Mouse (Mus musculus) Patski (cell line): ENCODE data around the gene Prg4. TPM values are rescaled to one million over a fixed set of nuclear protein-coding genes. Genes with fewer than 3 reads are reported as not detected.

Experiments
- ATAC-seq: fragments of 100-300 bp; one replicate; pipeline ENCODE4 v1.8.0; 2021
- CTCF ChIA-PET: fragments of 350-600 bp; sonication (Branson Sonifier 250); formaldehyde crosslinking; loops from one replicate; lab custom pipeline; 2022; ENCODE audit warnings: inconsistent platforms; lab: Charles Lee
- POLR2A ChIA-PET: fragments of 350-600 bp; sonication (Branson Sonifier 250); formaldehyde crosslinking; loops from one replicate; lab custom pipeline; 2022; ENCODE audit warnings: antibody characterized with exemption, inconsistent platforms; lab: Charles Lee
- DNase-seq: peaks from one replicate; pipeline ENCODE4 v3.0.0-alpha.2; 2011; ENCODE audit warnings: low read depth, low spot score
- H3K27me3 ChIP-seq: fragments of 371-371 bp; one replicate; pipeline ENCODE4 v1.5.1; 2021
- CTCF ChIP-seq: fragments of 100-300 bp; IDR thresholded peaks from one replicate; pipeline ENCODE4 v1.5.1; 2021
- in situ Hi-C: fragments of 300-500 bp; cut with MboI; formaldehyde crosslinking; loops from 3 replicates; pipeline ENCODE4 v1.11.1; 2018; ENCODE audit warnings: low pct_unique_long_range_greater_than_20kb, mixed read lengths
- polyA plus RNA-seq: library from polyadenylated mRNA; unstranded; gene quantifications from one replicate; pipeline ENCODE4 v1.2.3, GENCODE M21; 2021

Gene Prg4
- polyA plus RNA-seq, 1 experiment from 2014 or later, result 0.27 TPM

- TF ChIP-seq CTCF, result no peak
- DNase-seq (no peak), ATAC-seq (no peak)
- no peaks in the 10 kb centered on the region for H3K27me3 ChIP-seq
- in situ Hi-C loops, result loop anchor here (5.0 kb wide), 1 partner anchor 32 kb away; no protein-coding TSS in a partner anchor
- ChIA-PET CTCF (interaction anchor here (0.8 to 1.2 kb wide), 3 partner anchors 13 to 48 kb away, joined by 3 to 4 read pairs (median 3); no protein-coding TSS in a partner anchor), POLR2A (no interaction called here)
Observed at GRCm38 (mm10) chr1:150409996-150410395, 56.0 kb downstream of the Prg4 start.

GRCm38 (mm10) chr1:150407285-150407684 is 58.7 kb downstream of the Prg4 start:
- in situ Hi-C loops, result loop anchor here (5.0 kb wide), 1 partner anchor 35 kb away; no protein-coding TSS in a partner anchor
- no peaks in the 10 kb centered on the region for H3K27me3 ChIP-seq
- no peak for ATAC-seq
- ChIA-PET POLR2A (no interaction called here), CTCF (interaction anchor here (0.7 to 0.8 kb wide), 2 partner anchors 13 to 14 kb away, joined by 3 read pairs; no protein-coding TSS in a partner anchor)
- no peak for DNase-seq
- no peak for TF ChIP-seq CTCF

- ChIA-PET CTCF (interaction anchor here (1.4 to 4.6 kb wide), 2 partner anchors 11 to 21 kb away, joined by 4 to 18 read pairs; partner anchors contain the start of genes Odr4 and Tpr), POLR2A (no interaction called here)
- no peak for DNase-seq
- TF ChIP-seq CTCF, result no peak
- ATAC-seq, result no peak
- no peaks in the 10 kb centered on the region for H3K27me3 ChIP-seq
- in situ Hi-C loops, result no loop called here
Observed at GRCm38 (mm10) chr1:150404555-150404954, 61.4 kb downstream of the Prg4 start.

- POLR2A ChIA-PET, result no interaction called here
Observed at GRCm38 (mm10) chr1:150403914-150404313, 62.1 kb downstream of the Prg4 start.

More at GRCm38 (mm10) chr1:150403914-150404313, 62.1 kb downstream of the Prg4 start:
- ATAC-seq (no peak), DNase-seq (no peak)
- TF ChIP-seq CTCF, result no peak
- no peaks in the 10 kb centered on the region for H3K27me3 ChIP-seq
- in situ Hi-C loops, result no loop called here
- CTCF ChIA-PET, result interaction anchor here (0.8 to 4.6 kb wide), 4 partner anchors 11 to 22 kb away, joined by 4 to 18 read pairs (median 4); partner anchors contain the start of genes Odr4 and Tpr

Other genes starting within 250 kb of the Prg4 start
- gene Pdc, start 146.7 kb downstream of the Prg4 start, polyA plus RNA-seq, result not detected
- 189 TPM for gene Tpr, start 73.3 kb downstream of the Prg4 start, polyA plus RNA-seq
- 54.7 TPM for gene Odr4, start 73.1 kb downstream of the Prg4 start, polyA plus RNA-seq